Mouse (Mus musculus): ENCODE data around the gene Olfr1204. TPM values are rescaled to one million over a fixed set of nuclear protein-coding genes. Genes with fewer than 3 reads are reported as not detected.

Olfr1204 gene
- total RNA-seq (2012; rRNA removed): not detected in 2 replicates

DNA sequence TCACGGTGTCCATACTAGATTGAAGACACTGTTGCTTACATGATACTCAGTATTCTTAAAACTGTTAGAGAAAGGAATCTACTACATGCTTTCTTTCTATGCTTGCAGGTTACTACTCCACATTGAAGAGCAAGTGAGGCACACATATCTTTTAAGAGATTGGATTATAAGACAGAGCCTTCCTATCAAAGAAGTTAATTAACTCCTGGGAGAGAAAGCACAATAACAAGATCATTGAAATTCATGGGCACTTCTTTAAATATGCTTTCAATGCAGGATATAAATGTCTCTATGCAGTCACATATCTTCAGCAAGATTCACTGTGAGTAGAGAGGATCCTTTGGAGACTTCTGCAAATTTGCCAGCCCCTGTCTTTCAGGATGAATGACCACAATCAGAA is at the start of gene Olfr1204:
Gene Olfr1204 (plus strand): TSS at position 301 of the 400 bp plus-strand sequence.
- TF ChIP-seq ZC3H11A (IDR thresholded peaks at IDR 0.05; ENCODE audit: borderline replicate concordance, low read depth, low read length): no peak
- in situ Hi-C loops (cut with MboI; ENCODE audit: low sequenced_read_pairs in 2 of 2, unreplicated experiment in 2 of 2): no loop called here
- Histone ChIP-seq H3K4me1 (ENCODE audit: control insufficient read depth in 2 of 2, insufficient read depth in 2 of 2, low read length in 2 of 2, poor library complexity in 1 of 2) (no peaks in the 10 kb centered on the region), H3K4me3 (ENCODE audit: insufficient read depth in 1 of 2, low read depth in 1 of 2, low read length in 2 of 2, poor library complexity in 1 of 2, severe bottlenecking in 1 of 2) (no peak within 1 kb of the TSS), H3K9ac (ENCODE audit: insufficient read depth, low read depth, low read length, poor library complexity, severe bottlenecking) (no peak within 1 kb of the TSS), H3K27ac (ENCODE audit: insufficient read depth, low read depth, low read length, poor library complexity, severe bottlenecking) (no peak within 1 kb of the TSS), H3K9me3 (ENCODE audit: control insufficient read depth, insufficient read depth, low read depth, low read length) (no peaks in the 10 kb centered on the region), H3K36me3 (ENCODE audit: control insufficient read depth, insufficient read depth, low read length, poor library complexity, severe bottlenecking) (no peaks in the 10 kb centered on the region)
- DNase-seq (ENCODE audit: low read depth, low spot score): no peak

DNA sequence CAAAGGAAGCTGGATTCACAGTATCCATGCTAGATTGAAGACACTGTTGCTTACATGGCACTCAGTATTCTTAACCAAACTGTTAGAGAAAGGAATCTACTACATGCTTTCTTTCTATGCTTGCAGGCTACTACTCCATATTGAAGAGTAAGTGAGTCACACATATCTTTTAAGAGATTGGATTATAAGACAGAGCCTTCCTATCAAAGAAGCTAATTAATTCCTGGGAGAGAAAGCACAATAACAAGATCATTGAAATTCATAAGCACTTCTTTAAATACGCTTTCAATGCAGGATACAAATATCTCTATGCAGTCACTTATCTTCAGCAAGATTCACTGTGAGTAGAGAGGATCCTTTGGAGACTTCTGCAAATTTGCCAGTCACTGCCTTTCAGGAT is 34.9 kb upstream of the Olfr1204 start, which contains the start of gene Olfr1202:
Gene Olfr1202 (plus strand): TSS at position 301 of the 400 bp plus-strand sequence.
- in situ Hi-C loops (cut with MboI; ENCODE audit: low sequenced_read_pairs in 2 of 2, unreplicated experiment in 2 of 2): no loop called here
- no peak for DNase-seq (ENCODE audit: low read depth, low spot score)
- Histone ChIP-seq H3K36me3 (ENCODE audit: control insufficient read depth, insufficient read depth, low read length, poor library complexity, severe bottlenecking) (no peaks in the 10 kb centered on the region), H3K4me1 (ENCODE audit: control insufficient read depth in 2 of 2, insufficient read depth in 2 of 2, low read length in 2 of 2, poor library complexity in 1 of 2) (no peaks in the 10 kb centered on the region), H3K9ac (ENCODE audit: insufficient read depth, low read depth, low read length, poor library complexity, severe bottlenecking) (no peak within 1 kb of the TSS), H3K27ac (ENCODE audit: insufficient read depth, low read depth, low read length, poor library complexity, severe bottlenecking) (no peak within 1 kb of the TSS), H3K4me3 (ENCODE audit: insufficient read depth in 1 of 2, low read depth in 1 of 2, low read length in 2 of 2, poor library complexity in 1 of 2, severe bottlenecking in 1 of 2) (no peak within 1 kb of the TSS), H3K9me3 (ENCODE audit: control insufficient read depth, insufficient read depth, low read depth, low read length) (no peaks in the 10 kb centered on the region)
- TF ChIP-seq MAFK (IDR thresholded peaks at IDR 0.05; ENCODE audit: insufficient read depth, low read depth, low read length) (no peak), ZC3H11A (IDR thresholded peaks at IDR 0.05; ENCODE audit: borderline replicate concordance, low read depth, low read length) (no peak), CHD2 (IDR thresholded peaks at IDR 0.05; ENCODE audit: low read depth, low read length) (no peak), HCFC1 (IDR thresholded peaks at IDR 0.05; ENCODE audit: borderline replicate concordance, insufficient read depth, low read length) (no peak), ZNF384 (IDR thresholded peaks at IDR 0.05; ENCODE audit: low read depth, low read length) (no peak)

DNA sequence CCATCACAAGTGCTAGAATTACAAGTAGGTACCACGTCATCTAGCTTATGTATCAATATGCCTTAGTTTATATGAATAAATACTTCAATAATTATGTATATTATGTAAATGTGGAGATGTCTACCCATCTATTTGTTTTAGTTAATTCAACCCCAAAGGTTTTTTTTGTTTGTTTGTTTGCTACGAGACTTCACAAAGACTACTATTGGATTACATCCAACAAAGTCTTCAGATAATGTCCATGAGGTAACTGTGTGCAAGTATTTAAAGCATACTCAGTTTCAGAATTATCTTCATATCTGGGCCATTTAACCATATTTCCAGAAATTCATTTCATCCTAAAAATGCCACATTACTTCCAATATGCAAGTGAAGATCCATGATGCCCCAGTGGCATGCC is 19.7 kb upstream of the Olfr1204 start, which contains the start of gene Olfr1205:
Gene Olfr1205 (plus strand): TSS at position 301 of the 400 bp plus-strand sequence.
- no peak within 1 kb of the TSS for H3K27ac ChIP-seq (ENCODE audit: insufficient read depth, low read depth, low read length, poor library complexity, severe bottlenecking)
- in situ Hi-C loops (cut with MboI; ENCODE audit: low sequenced_read_pairs in 2 of 2, unreplicated experiment in 2 of 2): no loop called here
- TF ChIP-seq ZNF384 (IDR thresholded peaks at IDR 0.05; ENCODE audit: low read depth, low read length): no peak
- no peak for TF ChIP-seq MAFK (IDR thresholded peaks at IDR 0.05; ENCODE audit: insufficient read depth, low read depth, low read length)
- TF ChIP-seq HCFC1 (IDR thresholded peaks at IDR 0.05; ENCODE audit: borderline replicate concordance, insufficient read depth, low read length): no peak
- TF ChIP-seq ZC3H11A (IDR thresholded peaks at IDR 0.05; ENCODE audit: borderline replicate concordance, low read depth, low read length): no peak
- TF ChIP-seq CHD2 (IDR thresholded peaks at IDR 0.05; ENCODE audit: low read depth, low read length): no peak
- no peaks in the 10 kb centered on the region for H3K4me1 ChIP-seq (ENCODE audit: control insufficient read depth in 2 of 2, insufficient read depth in 2 of 2, low read length in 2 of 2, poor library complexity in 1 of 2)
- no peaks in the 10 kb centered on the region for H3K36me3 ChIP-seq (ENCODE audit: control insufficient read depth, insufficient read depth, low read length, poor library complexity, severe bottlenecking)
- no peaks in the 10 kb centered on the region for H3K9me3 ChIP-seq (ENCODE audit: control insufficient read depth, insufficient read depth, low read depth, low read length)
- no peak for DNase-seq (ENCODE audit: low read depth, low spot score)
- no peak within 1 kb of the TSS for H3K4me3 ChIP-seq (ENCODE audit: insufficient read depth in 1 of 2, low read depth in 1 of 2, low read length in 2 of 2, poor library complexity in 1 of 2, severe bottlenecking in 1 of 2)
- no peak within 1 kb of the TSS for H3K9ac ChIP-seq (ENCODE audit: insufficient read depth, low read depth, low read length, poor library complexity, severe bottlenecking)

DNA sequence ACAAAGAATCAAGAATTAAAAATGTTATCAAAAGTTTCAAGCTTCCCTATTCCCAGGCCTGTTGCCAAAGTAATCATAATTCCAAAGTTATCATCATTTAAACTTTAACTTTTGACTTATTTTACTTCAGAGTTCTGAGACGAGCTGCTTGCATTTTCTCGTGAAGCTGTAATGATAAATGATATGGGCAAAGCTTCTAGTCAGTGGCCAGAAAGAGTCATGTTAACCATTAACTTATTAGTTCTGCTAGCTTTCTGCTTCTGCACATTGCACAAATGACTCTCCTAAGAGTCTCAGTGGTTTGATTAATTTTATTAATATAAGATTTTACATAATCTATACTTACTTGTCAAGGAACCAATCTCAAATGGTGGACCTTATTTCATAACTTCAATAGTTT is 10.6 kb upstream of the Olfr1204 start:
- Histone ChIP-seq H3K36me3 (ENCODE audit: control insufficient read depth, insufficient read depth, low read length, poor library complexity, severe bottlenecking) (no peaks in the 10 kb centered on the region), H3K9ac (ENCODE audit: insufficient read depth, low read depth, low read length, poor library complexity, severe bottlenecking) (no peak overlapping the region), H3K4me3 (ENCODE audit: insufficient read depth in 1 of 2, low read depth in 1 of 2, low read length in 2 of 2, poor library complexity in 1 of 2, severe bottlenecking in 1 of 2) (no peak overlapping the region), H3K9me3 (ENCODE audit: control insufficient read depth, insufficient read depth, low read depth, low read length) (no peaks in the 10 kb centered on the region), H3K27ac (ENCODE audit: insufficient read depth, low read depth, low read length, poor library complexity, severe bottlenecking) (no peak overlapping the region), H3K4me1 (ENCODE audit: control insufficient read depth in 2 of 2, insufficient read depth in 2 of 2, low read length in 2 of 2, poor library complexity in 1 of 2) (no peaks in the 10 kb centered on the region)
- DNase-seq (ENCODE audit: low read depth, low spot score): no peak
- TF ChIP-seq CHD2 (IDR thresholded peaks at IDR 0.05; ENCODE audit: low read depth, low read length): no peak
- TF ChIP-seq ZNF384 (IDR thresholded peaks at IDR 0.05; ENCODE audit: low read depth, low read length): no peak
- TF ChIP-seq ZC3H11A (IDR thresholded peaks at IDR 0.05; ENCODE audit: borderline replicate concordance, low read depth, low read length): no peak
- TF ChIP-seq MAFK (IDR thresholded peaks at IDR 0.05; ENCODE audit: insufficient read depth, low read depth, low read length): no peak
- TF ChIP-seq HCFC1 (IDR thresholded peaks at IDR 0.05; ENCODE audit: borderline replicate concordance, insufficient read depth, low read length): no peak
- in situ Hi-C loops (cut with MboI; ENCODE audit: low sequenced_read_pairs in 2 of 2, unreplicated experiment in 2 of 2): no loop called here

DNA sequence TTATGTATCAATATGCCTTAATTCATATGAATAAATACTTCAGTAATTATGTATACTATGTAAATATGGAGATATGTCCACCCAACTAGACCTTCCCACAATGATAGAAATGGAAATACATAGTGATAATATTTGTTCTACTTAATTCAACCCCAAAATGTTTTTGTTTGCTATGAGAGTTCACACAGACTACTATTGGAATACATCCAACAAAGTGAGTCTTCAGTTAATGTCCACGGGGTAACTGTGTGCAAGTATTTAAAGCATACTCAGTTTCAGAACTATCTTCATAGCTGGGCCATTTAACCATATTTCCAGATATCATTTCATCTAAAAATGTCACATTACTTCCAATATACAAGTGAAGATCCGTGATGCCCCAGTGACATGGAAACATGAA is 13.8 kb downstream of the Olfr1204 start, which contains the start of gene Olfr1206:
Gene Olfr1206 (plus strand): TSS at position 301 of the 400 bp plus-strand sequence.
- Histone ChIP-seq H3K36me3 (ENCODE audit: control insufficient read depth, insufficient read depth, low read length, poor library complexity, severe bottlenecking) (no peaks in the 10 kb centered on the region), H3K4me3 (ENCODE audit: insufficient read depth in 1 of 2, low read depth in 1 of 2, low read length in 2 of 2, poor library complexity in 1 of 2, severe bottlenecking in 1 of 2) (no peak within 1 kb of the TSS), H3K4me1 (ENCODE audit: control insufficient read depth in 2 of 2, insufficient read depth in 2 of 2, low read length in 2 of 2, poor library complexity in 1 of 2) (no peaks in the 10 kb centered on the region), H3K9me3 (ENCODE audit: control insufficient read depth, insufficient read depth, low read depth, low read length) (no peaks in the 10 kb centered on the region), H3K9ac (ENCODE audit: insufficient read depth, low read depth, low read length, poor library complexity, severe bottlenecking) (no peak within 1 kb of the TSS), H3K27ac (ENCODE audit: insufficient read depth, low read depth, low read length, poor library complexity, severe bottlenecking) (no peak within 1 kb of the TSS)
- DNase-seq (ENCODE audit: low read depth, low spot score): no peak
- TF ChIP-seq ZNF384 (IDR thresholded peaks at IDR 0.05; ENCODE audit: low read depth, low read length): no peak
- TF ChIP-seq MAFK (IDR thresholded peaks at IDR 0.05; ENCODE audit: insufficient read depth, low read depth, low read length): no peak
- no peak for TF ChIP-seq CHD2 (IDR thresholded peaks at IDR 0.05; ENCODE audit: low read depth, low read length)
- no peak for TF ChIP-seq HCFC1 (IDR thresholded peaks at IDR 0.05; ENCODE audit: borderline replicate concordance, insufficient read depth, low read length)
- TF ChIP-seq ZC3H11A (IDR thresholded peaks at IDR 0.05; ENCODE audit: borderline replicate concordance, low read depth, low read length): no peak
- in situ Hi-C loops (cut with MboI; ENCODE audit: low sequenced_read_pairs in 2 of 2, unreplicated experiment in 2 of 2): no loop called here

Data from ES-E14 (cell line).